Mouse (Mus musculus): ENCODE results near the gene Ralgapa1. TPM values are rescaled to one million over a fixed set of nuclear protein-coding genes. Genes with fewer than 3 reads are reported as not detected.

Gene Ralgapa1
- polyA plus RNA-seq, 2 experiments from 2014 or later: 11.9 to 13.6 TPM

Other genes with a start within 250 kb of the Ralgapa1 start
- under 1 TPM in 1 of 2 experiments, not detected in 1; 0.12 TPM for gene Insm2, start 221.7 kb downstream of the Ralgapa1 start, polyA plus RNA-seq (2017; shearing (Covaris generic))
- 10 to 100 TPM; 13.1 to 13.2 TPM for gene Brms1l, start 15.2 kb upstream of the Ralgapa1 start, polyA plus RNA-seq (2017; shearing (Covaris generic))

Measured in activated CD4-positive, CD25-positive, alpha-beta regulatory T cell, adult 4 months (primary cell).